Mouse (Mus musculus) ES-E14 (cell line): ENCODE data around the gene Aoc3.

Source experiments
- MAFK ChIP-seq: IDR thresholded peaks from 2 replicates; pipeline ENCODE4 v1.6.1; 2014; ENCODE audit warnings: mild to moderate bottlenecking, low read depth, low read length, inconsistent platforms; ENCODE audit not compliant: insufficient read depth
- ZNF384 ChIP-seq: IDR thresholded peaks from 2 replicates; pipeline ENCODE4 v1.6.1; 2012; ENCODE audit warnings: low read depth, low read length, inconsistent platforms

DNA sequence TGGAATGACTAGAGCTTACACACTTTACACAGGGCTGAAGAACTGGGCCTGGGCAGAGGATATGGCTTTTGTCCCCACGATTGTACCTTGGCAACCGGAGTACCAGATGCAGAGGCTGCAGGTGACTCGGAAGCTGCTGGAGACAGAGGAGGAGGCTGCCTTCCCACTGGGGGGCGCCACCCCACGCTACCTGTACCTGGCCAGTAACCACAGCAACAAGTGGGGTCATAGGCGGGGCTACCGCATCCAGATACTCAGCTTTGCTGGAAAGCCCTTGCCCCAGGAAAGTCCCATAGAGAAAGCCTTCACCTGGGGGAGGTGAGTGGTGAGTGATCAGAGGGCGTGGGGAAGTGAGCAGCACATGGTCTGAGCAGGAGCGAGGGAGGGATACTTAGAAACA is 5.3 kb downstream of the Aoc3 start:
- TF ChIP-seq MAFK, result no peak
- TF ChIP-seq ZNF384, result no peak
